Mouse (Mus musculus): Measurements from ENCODE around the gene Galnt7. TPM values are rescaled to one million over a fixed set of nuclear protein-coding genes. Genes with fewer than 3 reads are reported as not detected.

Galnt7 gene
- polyA plus RNA-seq, 1 experiment from 2014 or later = 13.1 TPM

- Histone ChIP-seq H3K27ac (no peak overlapping the region), H3K9ac (no peak overlapping the region), H3K4me3 (no peak overlapping the region), H3K4me1 (no peaks in the 10 kb centered on the region), H3K4me2 (no peak overlapping the region), H3K36me3 (no peaks in the 10 kb centered on the region), H3K9me3 (no peaks in the 10 kb centered on the region), H3K27me3 (no peaks in the 10 kb centered on the region)
- ATAC-seq (ENCODE audit: insufficient number of reproducible peaks, low FRiP score, low TSS enrichment, low read depth) = no peak
- WGBS = 77% methylated on average over 6 of the region's 6 CpGs
Measured at GRCm38 (mm10) chr8:57594175-57594885, 58.5 kb downstream of the Galnt7 start.

GRCm38 (mm10) chr8:57592604-57593003 is 60.2 kb downstream of the Galnt7 start:
- WGBS = 79% methylated on average over 7 of the region's 7 CpGs
- Histone ChIP-seq H3K9me3 (no peaks in the 10 kb centered on the region), H3K27me3 (no peaks in the 10 kb centered on the region), H3K4me2 (no peak overlapping the region), H3K4me3 (no peak overlapping the region), H3K9ac (no peak overlapping the region), H3K27ac (no peak overlapping the region), H3K36me3 (no peaks in the 10 kb centered on the region), H3K4me1 (no peaks in the 10 kb centered on the region)
- no peak for ATAC-seq (ENCODE audit: insufficient number of reproducible peaks, low FRiP score, low TSS enrichment, low read depth)

GRCm38 (mm10) chr8:57591681-57592080 is 61.2 kb downstream of the Galnt7 start:
- ATAC-seq (ENCODE audit: insufficient number of reproducible peaks, low FRiP score, low TSS enrichment, low read depth) = no peak
- WGBS = 94% methylated on average over 4 of the region's 4 CpGs
- H3K9me3 ChIP-seq = no peaks in the 10 kb centered on the region
- H3K4me1 ChIP-seq = no peaks in the 10 kb centered on the region
- no peak overlapping the region for H3K27ac ChIP-seq
- no peaks in the 10 kb centered on the region for H3K27me3 ChIP-seq
- H3K4me2 ChIP-seq = no peak overlapping the region
- no peak overlapping the region for H3K9ac ChIP-seq
- H3K4me3 ChIP-seq = no peak overlapping the region
- H3K36me3 ChIP-seq = no peaks in the 10 kb centered on the region

GRCm38 (mm10) chr8:57590015-57590414 is 62.8 kb downstream of the Galnt7 start:
- no peak overlapping the region for H3K27ac ChIP-seq
- no peaks in the 10 kb centered on the region for H3K36me3 ChIP-seq
- no peaks in the 10 kb centered on the region for H3K4me1 ChIP-seq
- no peak overlapping the region for H3K4me2 ChIP-seq
- 78% methylated on average over 8 of the region's 8 CpGs for WGBS
- no peaks in the 10 kb centered on the region for H3K9me3 ChIP-seq
- ATAC-seq (ENCODE audit: insufficient number of reproducible peaks, low FRiP score, low TSS enrichment, low read depth) = no peak
- no peaks in the 10 kb centered on the region for H3K27me3 ChIP-seq
- H3K9ac ChIP-seq = no peak overlapping the region
- H3K4me3 ChIP-seq = no peak overlapping the region

- Histone ChIP-seq H3K27ac (no peak overlapping the region), H3K9me3 (no peaks in the 10 kb centered on the region), H3K4me1 (no peaks in the 10 kb centered on the region), H3K4me2 (no peak overlapping the region), H3K36me3 (no peaks in the 10 kb centered on the region), H3K4me3 (no peak overlapping the region), H3K9ac (no peak overlapping the region), H3K27me3 (no peaks in the 10 kb centered on the region)
- 85% methylated on average over 9 of the region's 9 CpGs for WGBS
- no peak for ATAC-seq (ENCODE audit: insufficient number of reproducible peaks, low FRiP score, low TSS enrichment, low read depth)
Measured at GRCm38 (mm10) chr8:57589176-57589575, 63.7 kb downstream of the Galnt7 start.

GRCm38 (mm10) chr8:57588604-57589003 is 64.2 kb downstream of the Galnt7 start:
- Histone ChIP-seq H3K27me3 (no peaks in the 10 kb centered on the region), H3K27ac (no peak overlapping the region), H3K4me1 (no peaks in the 10 kb centered on the region), H3K4me2 (no peak overlapping the region), H3K9ac (no peak overlapping the region), H3K36me3 (no peaks in the 10 kb centered on the region), H3K9me3 (no peaks in the 10 kb centered on the region), H3K4me3 (no peak overlapping the region)
- no peak for ATAC-seq (ENCODE audit: insufficient number of reproducible peaks, low FRiP score, low TSS enrichment, low read depth)
- WGBS = 92% methylated on average over 1 of the region's 1 CpGs

- no peaks in the 10 kb centered on the region for H3K4me1 ChIP-seq
- no peaks in the 10 kb centered on the region for H3K27me3 ChIP-seq
- H3K4me3 ChIP-seq = no peak overlapping the region
- no peak overlapping the region for H3K27ac ChIP-seq
- no peak overlapping the region for H3K9ac ChIP-seq
- no peaks in the 10 kb centered on the region for H3K9me3 ChIP-seq
- no peak overlapping the region for H3K4me2 ChIP-seq
- 51% methylated on average over 4 of the region's 4 CpGs for WGBS
- H3K36me3 ChIP-seq = no peaks in the 10 kb centered on the region
- ATAC-seq (ENCODE audit: insufficient number of reproducible peaks, low FRiP score, low TSS enrichment, low read depth) = no peak
Measured at GRCm38 (mm10) chr8:57586667-57587066, 66.2 kb downstream of the Galnt7 start.

GRCm38 (mm10) chr8:57585831-57586230 is 67.0 kb downstream of the Galnt7 start:
- no peak overlapping the region for H3K9ac ChIP-seq
- H3K4me1 ChIP-seq = no peaks in the 10 kb centered on the region
- H3K36me3 ChIP-seq = no peaks in the 10 kb centered on the region
- no peak overlapping the region for H3K4me3 ChIP-seq
- H3K27me3 ChIP-seq = no peaks in the 10 kb centered on the region
- no peak overlapping the region for H3K4me2 ChIP-seq
- H3K27ac ChIP-seq = no peak overlapping the region
- WGBS = 63% methylated on average over 3 of the region's 3 CpGs
- H3K9me3 ChIP-seq = no peaks in the 10 kb centered on the region
- no peak for ATAC-seq (ENCODE audit: insufficient number of reproducible peaks, low FRiP score, low TSS enrichment, low read depth)

- ATAC-seq (ENCODE audit: insufficient number of reproducible peaks, low FRiP score, low TSS enrichment, low read depth) = no peak
- Histone ChIP-seq H3K9me3 (no peaks in the 10 kb centered on the region), H3K27me3 (no peaks in the 10 kb centered on the region), H3K27ac (no peak overlapping the region), H3K9ac (no peak overlapping the region), H3K36me3 (no peaks in the 10 kb centered on the region), H3K4me2 (no peak overlapping the region), H3K4me1 (no peaks in the 10 kb centered on the region), H3K4me3 (no peak overlapping the region)
- 81% methylated on average over 5 of the region's 5 CpGs for WGBS
Measured at GRCm38 (mm10) chr8:57585128-57585442, 67.7 kb downstream of the Galnt7 start.

- H3K9ac ChIP-seq = no peak overlapping the region
- no peak overlapping the region for H3K4me2 ChIP-seq
- no peak for ATAC-seq (ENCODE audit: insufficient number of reproducible peaks, low FRiP score, low TSS enrichment, low read depth)
- H3K9me3 ChIP-seq = no peaks in the 10 kb centered on the region
- no peak overlapping the region for H3K4me3 ChIP-seq
- no peak overlapping the region for H3K27ac ChIP-seq
- 73% methylated on average over 8 of the region's 8 CpGs for WGBS
- no peaks in the 10 kb centered on the region for H3K36me3 ChIP-seq
- H3K27me3 ChIP-seq = no peaks in the 10 kb centered on the region
- no peaks in the 10 kb centered on the region for H3K4me1 ChIP-seq
Measured at GRCm38 (mm10) chr8:57584416-57585127, 68.3 kb downstream of the Galnt7 start.

GRCm38 (mm10) chr8:57579845-57580244 is 73.0 kb downstream of the Galnt7 start:
- Histone ChIP-seq H3K9me3 (no peaks in the 10 kb centered on the region), H3K27ac (no peak overlapping the region), H3K4me2 (no peak overlapping the region), H3K9ac (no peak overlapping the region), H3K27me3 (no peaks in the 10 kb centered on the region), H3K36me3 (no peaks in the 10 kb centered on the region), H3K4me1 (0 out of 2 replicates have a peak, but pooled peaks cover 2% of the 10 kb centered on the region), H3K4me3 (no peak overlapping the region)
- ATAC-seq (ENCODE audit: insufficient number of reproducible peaks, low FRiP score, low TSS enrichment, low read depth) = no peak
- WGBS = 46% methylated on average over 6 of the region's 6 CpGs

- ATAC-seq (ENCODE audit: insufficient number of reproducible peaks, low FRiP score, low TSS enrichment, low read depth) = no peak
- H3K4me3 ChIP-seq = no peak overlapping the region
- H3K27ac ChIP-seq = no peak overlapping the region
- H3K9me3 ChIP-seq = no peaks in the 10 kb centered on the region
- H3K4me2 ChIP-seq = no peak overlapping the region
- H3K4me1 ChIP-seq = 0 out of 2 replicates have a peak, but pooled peaks cover 2% of the 10 kb centered on the region
- no peaks in the 10 kb centered on the region for H3K27me3 ChIP-seq
- H3K9ac ChIP-seq = no peak overlapping the region
- no peaks in the 10 kb centered on the region for H3K36me3 ChIP-seq
- 76% methylated on average over 5 of the region's 5 CpGs for WGBS
Measured at GRCm38 (mm10) chr8:57577301-57577700, 75.5 kb downstream of the Galnt7 start.
